17 mouse cellular contexts compared by ENCODE assay signal in the genomic region with DNA sequence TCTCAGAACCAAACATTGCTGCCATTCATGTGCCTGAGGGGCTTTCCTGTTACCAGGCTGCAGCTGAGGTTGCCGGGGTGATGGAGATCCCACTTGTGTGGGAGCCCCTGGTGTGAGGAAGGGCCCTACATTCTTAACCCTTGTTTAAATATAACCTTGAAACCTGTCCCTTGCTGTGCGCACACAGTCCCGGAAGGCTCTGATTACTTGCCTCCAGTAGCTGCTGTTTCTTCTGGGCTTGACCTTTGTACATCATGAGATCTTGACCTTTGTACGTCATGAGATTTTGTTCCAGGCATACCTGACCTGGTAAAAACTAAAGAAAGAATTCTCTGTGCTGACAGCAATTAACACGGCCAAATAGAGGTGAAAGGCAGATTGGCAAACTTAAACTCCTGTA.
DNase-seq lines count a peak whose midpoint lies in the region; ATAC-seq and TF ChIP-seq lines count a peak whose summit lies in the region.
"Had no signal": no experiment of that assay in that cellular context is flagged by ENCODE, and none has a peak within 500 bp of the region (broad histone marks: within the 10 kb centered on the region; RNA-seq: fewer than 3 reads in every experiment).

No protein-coding gene starts in this region.

- peak; percentile 91 for DNase-seq in kidney, adult 2 months
- DNase-seq in kidney, postnatal 10 days: no peak
- DNase-seq in ES-CJ7 (ENCODE audit: low read depth, low spot score): peak; percentile 18
- DNase-seq in embryo, embryonic 11 days: peak; percentile 43
- no peak for DNase-seq in adrenal gland, adult 18-20 months (ENCODE audit: low spot score in 2 of 2)
- DNase-seq in left cerebral cortex, postnatal 10 days (ENCODE audit: extremely low spot score in 1 of 2, low spot score in 2 of 2): no peak
- no peak for DNase-seq in retina, embryonic 14.5 days (ENCODE audit: low spot score)
- DNase-seq: adrenal gland, postnatal 36 days; cerebellum, postnatal 14 days; gastrocnemius, postnatal 25 days; right cerebral cortex, postnatal 25 days had no signal

- no peak overlapping the region for H3K9ac ChIP-seq in kidney, embryonic 16.5 days (replicated peaks; ENCODE audit: low read length)
- H3K9ac ChIP-seq: limb, embryonic 15.5 days; lung, embryonic 15.5 days had no signal

- H3K4me2 ChIP-seq in kidney, embryonic 16.5 days (replicated peaks; ENCODE audit: low read depth, low read length): no peak overlapping the region
- H3K4me2 ChIP-seq: limb, embryonic 15.5 days; lung, embryonic 15.5 days had no signal

- no peak overlapping the region for H3K4me3 ChIP-seq in kidney, adult 2 months (ENCODE audit: insufficient read depth, low read depth, low read length)
- no peak overlapping the region for H3K4me3 ChIP-seq in kidney, embryonic 16.5 days (ENCODE audit: low read length)
- H3K4me3 ChIP-seq: forebrain, embryonic 10.5 days; heart, embryonic 10.5 days; limb, embryonic 15.5 days; lung, embryonic 15.5 days had no signal

- H3K27me3 ChIP-seq in kidney, adult 2 months (replicated peaks; ENCODE audit: control insufficient read depth, insufficient read depth, low read length): no peaks in the 10 kb centered on the region
- no peaks in the 10 kb centered on the region for H3K27me3 ChIP-seq in kidney, embryonic 16.5 days (ENCODE audit: insufficient read depth, low read length)
- H3K27me3 ChIP-seq: limb, embryonic 15.5 days; lung, embryonic 15.5 days had no signal

- peaks cover 28% of the 10 kb centered on the region for H3K4me1 ChIP-seq in kidney, adult 2 months (ENCODE audit: control insufficient read depth, insufficient read depth, low read length)
- peaks cover 21% of the 10 kb centered on the region for H3K4me1 ChIP-seq in kidney, embryonic 16.5 days (ENCODE audit: insufficient read depth, low read length)

- no peaks in the 10 kb centered on the region; the same call in 1 of the 2 replicates for H3K36me3 ChIP-seq in kidney, adult 2 months (ENCODE audit: control insufficient read depth, insufficient read depth, low read length)
- H3K36me3 ChIP-seq in kidney, embryonic 16.5 days (ENCODE audit: insufficient read depth, low read length): no peaks in the 10 kb centered on the region
- H3K36me3 ChIP-seq: lung, embryonic 15.5 days had no signal

- ATAC-seq in kidney, embryonic 16.5 days (ENCODE audit: low FRiP score, low TSS enrichment): no peak

- WGBS in kidney, adult 2 months: 42% methylated on average over 5 of the region's 5 CpGs
- 29% methylated on average over 5 of the region's 5 CpGs for WGBS in kidney, embryonic 16.5 days

- intact Hi-C loops in left cerebral cortex, postnatal 10 days (cut with DNase I): no loop called here

- TF ChIP-seq CTCF in kidney, adult 2 months (conservative IDR thresholded peaks at IDR 0.05; ENCODE audit: insufficient read depth, insufficient read length, low read depth, low read length): no peak

- H3K27ac ChIP-seq in kidney, adult 2 months (ENCODE audit: insufficient read depth, low read depth, low read length): peak overlapping the region; percentile 98
- 0 out of 2 replicates have a peak overlapping the region, but pooled peaks have one; percentile 19 for H3K27ac ChIP-seq in kidney, embryonic 16.5 days (ENCODE audit: low read length)
- H3K27ac ChIP-seq: forebrain, embryonic 10.5 days; heart, embryonic 10.5 days; limb, embryonic 15.5 days; lung, embryonic 15.5 days had no signal

- no peak for TF ChIP-seq POLR2A in kidney, adult 2 months (IDR thresholded peaks at IDR 0.05; ENCODE audit: low read depth, low read length)

- no peaks in the 10 kb centered on the region for H3K9me3 ChIP-seq in kidney, embryonic 16.5 days (ENCODE audit: low read length)
- H3K9me3 ChIP-seq: forebrain, embryonic 10.5 days; G1E; heart, embryonic 10.5 days; limb, embryonic 15.5 days; lung, embryonic 15.5 days had no signal

Comparison
In these comparisons a context has a peak if more than half of its experiments do, and no peak if none do; other contexts are left out.
1. DNase-seq: peak in kidney, adult 2 months (single experiment), ES-CJ7 (single experiment) and embryo, embryonic 11 days (single experiment); none in kidney, postnatal 10 days (single experiment), adrenal gland, adult 18-20 months (0 of 2), left cerebral cortex, postnatal 10 days (0 of 2) and retina, embryonic 14.5 days (single experiment).